Mouse (Mus musculus) embryonic fibroblast, embryonic 13.5 days (primary cell): ENCODE measurements around the gene Polr2h.

Experiments
- CTCF ChIP-seq: IDR thresholded peaks from 2 replicates; pipeline ENCODE4 v1.5.1; 2011; ENCODE audit warnings: mild to moderate bottlenecking, control low read depth, low read length, moderate library complexity, borderline replicate concordance; ENCODE audit not compliant: insufficient read depth
- POLR2A ChIP-seq: IDR thresholded peaks from 2 replicates; pipeline ENCODE4 v1.6.1; 2011; ENCODE audit warnings: low read depth, mild to moderate bottlenecking, control low read depth, low read length, moderate library complexity

DNA sequence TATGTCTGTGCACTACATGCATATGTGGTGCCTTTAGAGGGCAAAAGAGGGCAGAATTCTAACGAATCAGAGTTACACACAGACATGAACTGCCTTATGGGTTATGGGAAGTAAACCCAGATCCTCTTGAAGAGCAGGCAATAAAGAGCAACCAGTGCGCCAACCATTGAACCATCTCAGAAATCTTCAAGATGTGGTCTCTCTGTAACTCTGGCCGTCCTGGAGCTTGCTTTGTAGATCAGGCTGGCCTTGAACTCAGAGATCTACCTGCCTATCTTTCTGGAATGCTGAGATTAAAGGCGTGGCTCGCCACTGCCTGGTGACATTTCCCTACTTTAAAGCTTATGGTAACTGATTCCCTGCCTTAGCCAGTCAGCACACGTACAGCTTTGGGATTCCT lies 45.6 kb upstream of the Polr2h start:
- TF ChIP-seq CTCF (no peak), POLR2A (no peak)
